Mouse (Mus musculus) liver, postnatal 0 days (tissue): Measurements from ENCODE around the gene Prdm2. TPM values are rescaled to one million over a fixed set of nuclear protein-coding genes. Genes with fewer than 3 reads are reported as not detected.

Experiments used
- ATAC-seq: fragments of 200-750 bp; cut with Nextera tagmentation; 2 replicates; pipeline ENCODE4 v1.8.0; 2017; ENCODE audit warnings: mild to moderate bottlenecking, moderate library complexity
- DNase-seq: peaks from one replicate; pipeline ENCODE4 v3.0.0-alpha.2; 2016
- H3K27ac ChIP-seq: fragments of 300-500 bp; sonication (generic); 2 replicates; pipeline ENCODE4 v1.5.1; 2014; ENCODE audit warnings: antibody characterized with exemption, moderate library complexity, mild to moderate bottlenecking, low read depth
- H3K27me3 ChIP-seq: fragments of 300-500 bp; sonication (generic); 2 replicates; pipeline ENCODE4 v1.6.1; 2014; ENCODE audit warnings: low read length, control low read depth, mixed read lengths; ENCODE audit not compliant: insufficient read depth
- H3K36me3 ChIP-seq: fragments of 300-500 bp; sonication (generic); replicated peaks from 2 replicates; pipeline ENCODE4 v1.6.1; 2014; ENCODE audit warnings: mild to moderate bottlenecking, control low read depth, low read length, moderate library complexity, mixed read lengths; ENCODE audit not compliant: insufficient read depth
- H3K4me1 ChIP-seq: fragments of 300-500 bp; sonication (generic); 2 replicates; pipeline ENCODE4 v1.6.1; 2014; ENCODE audit warnings: antibody characterized with exemption, mild to moderate bottlenecking, control low read depth; ENCODE audit not compliant: insufficient read depth
- H3K4me2 ChIP-seq: fragments of 300-500 bp; sonication (generic); 2 replicates; pipeline ENCODE4 v1.6.1; 2014; ENCODE audit warnings: low read depth, mild to moderate bottlenecking, low read length, moderate library complexity, mixed read lengths
- H3K4me3 ChIP-seq: fragments of 300-500 bp; sonication (generic); 2 replicates; pipeline ENCODE4 v1.5.1; 2014; ENCODE audit warnings: low read depth, low read length
- H3K9ac ChIP-seq: fragments of 300-500 bp; sonication (generic); replicated peaks from 2 replicates; pipeline ENCODE4 v1.6.1; 2014; ENCODE audit warnings: mild to moderate bottlenecking, moderate library complexity
- H3K9me3 ChIP-seq: fragments of 300-500 bp; sonication (generic); 2 replicates; pipeline ENCODE4 v1.6.1; 2016; ENCODE audit warnings: mild to moderate bottlenecking, control low read depth, low read length, mixed read lengths
- CTCF ChIP-seq: sonication (generic); IDR thresholded peaks from 2 replicates; pipeline ENCODE4 v1.5.1; 2016; ENCODE audit warnings: antibody characterized with exemption, low read depth
- EP300 ChIP-seq: IDR thresholded peaks from 2 replicates; pipeline ENCODE4 v1.6.1; 2016; ENCODE audit warnings: antibody characterized with exemption, low read depth, mild to moderate bottlenecking
- WGBS: fragments of 180-500 bp; shearing (Covaris S2); extraction: QIAGEN DNeasy Blood & Tissue Kit; methylation state at CpG from one replicate; pipeline ENCODE4 v1.1.7; 2014; ENCODE audit not compliant: insufficient replicate concordance; 5-methylcytosine and 5-hydroxymethylcytosine counted together
- polyA plus RNA-seq: library from polyadenylated mRNA; unstranded; fragments of >200 nt; fragmentation: Nextera tagmentation; extraction: Ambion mirVana; gene quantifications from 2 replicates; pipeline ENCODE4 v1.2.1, GENCODE M21; 2015

Gene Prdm2
- polyA plus RNA-seq, 1 experiment from 2014 or later: 4.1 TPM

DNA sequence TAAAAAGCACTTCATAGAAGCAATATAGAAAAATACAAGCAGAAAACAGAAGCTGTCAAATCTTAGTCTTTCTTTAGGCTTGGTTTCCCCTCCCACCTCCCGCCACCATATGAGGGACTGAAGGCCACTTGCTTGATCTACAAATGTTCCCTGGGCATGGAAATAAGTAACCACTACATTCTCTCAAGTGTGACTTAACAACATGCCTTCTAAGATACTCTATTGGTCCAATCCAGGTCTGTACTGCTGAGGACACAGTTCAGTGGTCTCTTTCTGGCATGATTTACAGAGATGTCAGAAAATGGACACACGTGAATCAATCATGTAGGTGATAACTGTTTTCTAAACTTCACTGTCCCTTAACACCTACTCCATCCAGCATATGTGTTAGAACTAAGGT, 42.5 kb downstream of the Prdm2 start:
- H3K4me2 ChIP-seq: no peak overlapping the region
- ATAC-seq: no peak
- no peak overlapping the region for H3K27ac ChIP-seq
- no peak overlapping the region for H3K9ac ChIP-seq
- 0 out of 2 replicates have a peak, but pooled peaks cover under 1% of the 10 kb centered on the region for H3K4me1 ChIP-seq
- DNase-seq: no peak
- WGBS: 84% methylated on average over 2 of the region's 2 CpGs
- H3K9me3 ChIP-seq: no peaks in the 10 kb centered on the region
- no peaks in the 10 kb centered on the region for H3K27me3 ChIP-seq
- H3K4me3 ChIP-seq: no peak overlapping the region
- no peak for TF ChIP-seq CTCF
- no peak for TF ChIP-seq EP300
- H3K36me3 ChIP-seq: peaks cover 18% of the 10 kb centered on the region

DNA sequence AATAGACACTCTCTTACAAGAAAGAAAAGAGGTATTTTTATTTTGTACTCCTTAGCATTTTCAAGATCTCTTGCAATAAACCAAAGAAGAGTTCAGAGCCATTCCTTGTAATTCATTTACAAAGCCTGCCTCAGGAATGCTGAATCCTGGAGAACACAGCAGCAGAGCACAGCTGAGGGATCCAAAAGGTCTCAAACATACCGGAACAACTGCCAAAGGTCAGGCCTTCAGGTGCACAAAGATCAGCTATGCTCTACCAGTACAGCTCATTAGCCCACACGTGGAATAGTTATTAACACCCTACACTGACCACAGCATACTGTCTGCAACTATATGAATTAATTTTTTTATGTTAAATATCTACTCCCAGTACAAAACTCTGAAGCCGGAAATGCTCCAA, 44.7 kb downstream of the Prdm2 start:
- H3K4me2 ChIP-seq: no peak overlapping the region
- DNase-seq: no peak
- ATAC-seq: no peak
- TF ChIP-seq EP300: no peak
- TF ChIP-seq CTCF: no peak
- 0 out of 2 replicates have a peak, but pooled peaks cover 2% of the 10 kb centered on the region for H3K4me1 ChIP-seq
- 77% methylated on average over 3 of the region's 3 CpGs for WGBS
- H3K9ac ChIP-seq: no peak overlapping the region
- no peaks in the 10 kb centered on the region for H3K27me3 ChIP-seq
- H3K4me3 ChIP-seq: no peak overlapping the region
- H3K36me3 ChIP-seq: peaks cover 19% of the 10 kb centered on the region
- H3K9me3 ChIP-seq: no peaks in the 10 kb centered on the region
- H3K27ac ChIP-seq: no peak overlapping the region

DNA sequence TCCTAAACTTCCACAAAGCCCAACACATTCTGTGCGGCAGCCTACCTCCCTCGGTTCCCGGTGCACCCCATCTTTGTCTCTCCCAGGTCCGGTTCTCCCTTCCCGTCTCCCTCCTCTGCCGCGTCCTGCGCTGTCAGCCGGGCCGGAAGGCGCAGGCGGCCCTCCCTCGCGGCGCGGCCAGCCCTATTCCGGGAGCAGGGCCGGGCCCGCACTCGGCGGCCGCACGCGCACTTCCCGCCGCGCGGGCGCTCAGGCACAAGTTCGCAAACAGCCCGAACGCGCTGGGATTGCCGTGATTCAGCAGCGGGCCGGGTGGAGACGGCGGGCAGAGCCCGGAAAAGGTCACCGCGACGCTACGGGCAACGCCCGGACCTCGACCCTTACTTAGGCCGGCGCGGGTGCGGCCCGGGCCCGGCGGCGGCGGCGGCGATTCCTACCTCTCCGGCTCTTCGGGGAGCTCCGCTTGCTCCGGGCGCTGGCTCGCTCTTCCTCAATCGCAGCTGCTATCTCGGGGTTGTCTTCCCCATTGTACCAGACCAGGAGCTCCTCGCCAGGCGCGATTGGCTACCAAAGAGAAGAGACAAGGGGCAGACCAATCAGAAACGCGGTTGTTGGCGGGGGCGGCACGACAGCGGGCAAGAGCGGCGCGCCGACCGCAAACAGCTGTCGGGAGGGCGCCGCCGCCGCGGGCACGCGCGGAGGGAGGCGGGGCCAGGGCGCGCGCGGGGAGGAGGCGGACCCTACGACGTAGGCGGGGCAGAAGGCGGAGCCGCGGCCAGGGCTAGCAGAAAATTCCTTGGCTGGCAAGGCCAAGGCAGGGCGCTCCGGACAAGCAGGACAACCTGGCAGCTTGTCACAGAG, 50.9 kb downstream of the Prdm2 start:
- DNase-seq: peak; percentile 99
- H3K27me3 ChIP-seq: no peaks in the 10 kb centered on the region
- 0 out of 2 replicates have a peak, but pooled peaks cover 6% of the 10 kb centered on the region for H3K36me3 ChIP-seq
- H3K27ac ChIP-seq: peak overlapping the region; percentile 98
- ATAC-seq: peak; percentile 99
- under 1% methylated on average over 99 of the region's 102 CpGs for WGBS
- H3K4me3 ChIP-seq: peak overlapping the region; percentile 72
- H3K9ac ChIP-seq: peak overlapping the region; percentile 88
- H3K9me3 ChIP-seq: no peaks in the 10 kb centered on the region
- H3K4me1 ChIP-seq: peaks cover 28% of the 10 kb centered on the region
- TF ChIP-seq EP300 (no peak), CTCF (no peak)
- H3K4me2 ChIP-seq: peak overlapping the region; percentile 78

DNA sequence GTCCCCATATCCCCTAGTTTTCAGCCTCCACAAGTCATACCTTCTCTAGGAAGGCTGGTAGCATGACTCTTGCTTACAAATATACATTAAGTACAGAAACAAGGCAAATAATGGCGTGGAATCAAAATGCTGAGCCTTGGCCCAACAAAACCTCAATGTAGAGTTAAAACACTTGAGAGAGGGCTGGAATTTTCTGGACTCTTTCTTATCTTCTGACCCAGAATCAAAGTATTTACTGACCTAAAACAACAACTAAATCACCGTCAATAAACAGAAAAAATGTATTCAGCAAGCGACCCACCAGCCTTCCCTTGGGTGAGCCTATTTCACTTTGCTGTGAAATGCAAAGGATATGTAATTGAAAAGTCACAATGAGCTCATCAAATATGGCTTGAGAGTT, 52.0 kb downstream of the Prdm2 start:
- DNase-seq (no peak), ATAC-seq (no peak)
- Histone ChIP-seq H3K27me3 (no peaks in the 10 kb centered on the region), H3K4me3 (peak overlapping the region; percentile 72), H3K27ac (peak overlapping the region; percentile 98), H3K36me3 (0 out of 2 replicates have a peak, but pooled peaks cover 6% of the 10 kb centered on the region), H3K4me1 (peaks cover 33% of the 10 kb centered on the region), H3K4me2 (peak overlapping the region; percentile 78), H3K9me3 (no peaks in the 10 kb centered on the region), H3K9ac (peak overlapping the region; percentile 88)
- no peak for TF ChIP-seq CTCF
- no peak for TF ChIP-seq EP300
- WGBS: 63% methylated on average over 3 of the region's 3 CpGs

DNA sequence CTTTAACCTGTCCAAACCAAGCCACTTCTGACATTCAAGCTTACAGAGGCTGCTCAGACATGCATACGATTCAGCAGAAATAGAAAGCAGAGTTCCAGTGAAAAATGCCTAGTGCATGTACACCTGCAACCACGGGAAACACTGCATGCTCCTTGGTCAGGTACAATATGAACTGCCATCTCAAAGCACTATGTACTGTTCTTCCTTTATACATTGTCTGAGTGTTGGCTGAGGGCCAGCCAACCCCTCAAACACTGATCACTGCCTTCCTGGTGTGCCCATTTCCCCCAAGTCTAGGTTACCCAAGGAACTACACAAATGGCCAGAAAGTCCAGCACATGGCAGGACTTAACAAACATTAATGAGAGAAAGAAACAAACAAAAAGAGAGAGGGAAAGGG, 53.5 kb downstream of the Prdm2 start:
- Histone ChIP-seq H3K27me3 (no peaks in the 10 kb centered on the region), H3K4me2 (0 out of 2 replicates have a peak overlapping the region, but pooled peaks have one; percentile 26), H3K36me3 (0 out of 2 replicates have a peak, but pooled peaks cover 6% of the 10 kb centered on the region), H3K27ac (no peak overlapping the region), H3K4me1 (peaks cover 44% of the 10 kb centered on the region), H3K9me3 (no peaks in the 10 kb centered on the region), H3K9ac (no peak overlapping the region), H3K4me3 (no peak overlapping the region)
- DNase-seq (no peak), ATAC-seq (no peak)
- TF ChIP-seq EP300 (no peak), CTCF (no peak)
- WGBS: 79% methylated on average over 2 of the region's 2 CpGs

DNA sequence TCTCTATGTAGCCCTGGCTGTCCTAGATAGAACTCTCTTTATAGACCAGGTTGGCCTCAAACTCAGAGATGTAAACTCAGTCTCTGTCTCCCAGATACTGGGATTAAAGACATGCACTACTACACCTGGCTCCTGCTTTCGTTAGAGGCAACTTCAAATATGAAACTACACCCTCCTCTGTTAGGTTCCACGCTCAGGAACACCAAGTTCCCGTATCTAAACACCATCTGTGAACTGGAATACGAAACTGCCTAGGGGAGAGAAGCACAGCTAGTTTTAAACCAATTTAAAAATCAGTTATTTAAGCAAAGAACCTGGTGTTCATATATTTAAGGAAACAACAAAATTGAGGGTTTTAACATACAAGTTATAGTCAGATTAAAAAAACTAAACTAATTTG, 56.9 kb downstream of the Prdm2 start:
- H3K27ac ChIP-seq: peak overlapping the region; percentile 48
- ATAC-seq: no peak
- TF ChIP-seq CTCF (no peak), EP300 (no peak)
- 0 out of 2 replicates have a peak, but pooled peaks cover 3% of the 10 kb centered on the region for H3K36me3 ChIP-seq
- no peaks in the 10 kb centered on the region for H3K9me3 ChIP-seq
- peaks cover 53% of the 10 kb centered on the region for H3K4me1 ChIP-seq
- no peaks in the 10 kb centered on the region for H3K27me3 ChIP-seq
- H3K4me3 ChIP-seq: no peak overlapping the region
- WGBS: 51% methylated on average over 4 of the region's 4 CpGs
- no peak overlapping the region for H3K4me2 ChIP-seq
- no peak overlapping the region for H3K9ac ChIP-seq
- DNase-seq: no peak
